Mouse (Mus musculus): ENCODE measurements at regions not wholly inside any gene's neighbourhood (a gene's known extent, or its start where the extent isn't known, plus 50 kb on each side); places are given as distances from the start of the nearest gene placed in this dataset.

- peak; percentile 16 for DNase-seq (ENCODE audit: low spot score)
- H3K27ac ChIP-seq (ENCODE audit: low read length): no peak overlapping the region
- no peak overlapping the region for H3K9ac ChIP-seq (replicated peaks; ENCODE audit: low read depth)
- TF ChIP-seq EP300 (IDR thresholded peaks at IDR 0.05): 0 out of 2 replicates have a peak, but pooled peaks have one; percentile 17
- no peak for TF ChIP-seq CTCF (IDR thresholded peaks at IDR 0.05)
- H3K4me1 ChIP-seq (ENCODE audit: insufficient read depth, low read depth, low read length): no peaks in the 10 kb centered on the region; the same call in 1 of the 2 replicates
- no peaks in the 10 kb centered on the region for H3K27me3 ChIP-seq (replicated peaks; ENCODE audit: insufficient read depth, low read length)
- H3K9me3 ChIP-seq (ENCODE audit: low read length): no peaks in the 10 kb centered on the region
- no peak overlapping the region for H3K4me3 ChIP-seq (ENCODE audit: low read depth, low read length)
- WGBS: 9% methylated on average over 4 of the region's 4 CpGs
- no peak overlapping the region for H3K4me2 ChIP-seq (replicated peaks; ENCODE audit: low read depth, low read length)
- ATAC-seq: no peak
- H3K36me3 ChIP-seq (ENCODE audit: insufficient read depth, low read length): no peaks in the 10 kb centered on the region
Measured at GRCm38 (mm10) chr13:42526163-42526562, 154.3 kb upstream of the Phactr1 start.

- peak; percentile 58 for DNase-seq (ENCODE audit: low spot score)
- Histone ChIP-seq H3K4me1 (ENCODE audit: insufficient read depth, low read depth, low read length) (no peaks in the 10 kb centered on the region; the same call in 1 of the 2 replicates), H3K4me2 (replicated peaks; ENCODE audit: low read depth, low read length) (no peak overlapping the region), H3K36me3 (ENCODE audit: insufficient read depth, low read length) (no peaks in the 10 kb centered on the region), H3K4me3 (ENCODE audit: low read depth, low read length) (no peak overlapping the region), H3K27ac (ENCODE audit: low read length) (no peak overlapping the region), H3K27me3 (replicated peaks; ENCODE audit: insufficient read depth, low read length) (no peaks in the 10 kb centered on the region), H3K9ac (replicated peaks; ENCODE audit: low read depth) (no peak overlapping the region), H3K9me3 (ENCODE audit: low read length) (no peaks in the 10 kb centered on the region)
- WGBS: 10% methylated on average over 8 of the region's 8 CpGs
- TF ChIP-seq EP300 (IDR thresholded peaks at IDR 0.05) (peak; percentile 43; the same call in 1 of the 2 replicates), CTCF (IDR thresholded peaks at IDR 0.05) (no peak)
- ATAC-seq: peak; percentile 77
Measured at GRCm38 (mm10) chr13:42526966-42527365, 153.5 kb upstream of the Phactr1 start.

GRCm38 (mm10) chr13:42528169-42528568 lies 152.3 kb upstream of the Phactr1 start:
- no peaks in the 10 kb centered on the region; the same call in 1 of the 2 replicates for H3K4me1 ChIP-seq (ENCODE audit: insufficient read depth, low read depth, low read length)
- TF ChIP-seq CTCF (IDR thresholded peaks at IDR 0.05) (no peak), EP300 (IDR thresholded peaks at IDR 0.05) (no peak)
- H3K9ac ChIP-seq (replicated peaks; ENCODE audit: low read depth): no peak overlapping the region
- ATAC-seq (no peak), DNase-seq (ENCODE audit: low spot score) (no peak)
- no peak overlapping the region for H3K4me2 ChIP-seq (replicated peaks; ENCODE audit: low read depth, low read length)
- no peak overlapping the region for H3K27ac ChIP-seq (ENCODE audit: low read length)
- no peak overlapping the region for H3K4me3 ChIP-seq (ENCODE audit: low read depth, low read length)
- no peaks in the 10 kb centered on the region for H3K9me3 ChIP-seq (ENCODE audit: low read length)
- H3K36me3 ChIP-seq (ENCODE audit: insufficient read depth, low read length): no peaks in the 10 kb centered on the region
- no peaks in the 10 kb centered on the region for H3K27me3 ChIP-seq (replicated peaks; ENCODE audit: insufficient read depth, low read length)
- 83% methylated on average over 2 of the region's 2 CpGs for WGBS

- no peak overlapping the region for H3K9ac ChIP-seq (replicated peaks; ENCODE audit: low read depth)
- DNase-seq (ENCODE audit: low spot score) (no peak), ATAC-seq (no peak)
- no peak overlapping the region for H3K27ac ChIP-seq (ENCODE audit: low read length)
- H3K36me3 ChIP-seq (ENCODE audit: insufficient read depth, low read length): no peaks in the 10 kb centered on the region
- H3K4me3 ChIP-seq (ENCODE audit: low read depth, low read length): no peak overlapping the region
- peaks cover 3% of the 10 kb centered on the region; the same call in 1 of the 2 replicates for H3K9me3 ChIP-seq (ENCODE audit: low read length)
- TF ChIP-seq EP300 (IDR thresholded peaks at IDR 0.05) (no peak), CTCF (IDR thresholded peaks at IDR 0.05) (no peak)
- no peaks in the 10 kb centered on the region for H3K27me3 ChIP-seq (replicated peaks; ENCODE audit: insufficient read depth, low read length)
- H3K4me2 ChIP-seq (replicated peaks; ENCODE audit: low read depth, low read length): no peak overlapping the region
- no peaks in the 10 kb centered on the region for H3K4me1 ChIP-seq (ENCODE audit: insufficient read depth, low read depth, low read length)
- 61% methylated on average over 7 of the region's 7 CpGs for WGBS
Measured at GRCm38 (mm10) chr13:42536501-42537210, 143.8 kb upstream of the Phactr1 start.

GRCm38 (mm10) chr13:42538046-42538445 lies 142.4 kb upstream of the Phactr1 start:
- Histone ChIP-seq H3K27me3 (replicated peaks; ENCODE audit: insufficient read depth, low read length) (no peaks in the 10 kb centered on the region), H3K4me1 (ENCODE audit: insufficient read depth, low read depth, low read length) (no peaks in the 10 kb centered on the region), H3K9ac (replicated peaks; ENCODE audit: low read depth) (no peak overlapping the region), H3K9me3 (ENCODE audit: low read length) (peaks cover 3% of the 10 kb centered on the region; the same call in 1 of the 2 replicates), H3K4me3 (ENCODE audit: low read depth, low read length) (no peak overlapping the region), H3K36me3 (ENCODE audit: insufficient read depth, low read length) (no peaks in the 10 kb centered on the region), H3K4me2 (replicated peaks; ENCODE audit: low read depth, low read length) (no peak overlapping the region), H3K27ac (ENCODE audit: low read length) (no peak overlapping the region)
- TF ChIP-seq EP300 (IDR thresholded peaks at IDR 0.05): no peak
- no peak for TF ChIP-seq CTCF (IDR thresholded peaks at IDR 0.05)
- DNase-seq (ENCODE audit: low spot score) (no peak), ATAC-seq (no peak)
- 63% methylated on average over 2 of the region's 2 CpGs for WGBS

GRCm38 (mm10) chr13:42544536-42545094 lies 135.8 kb upstream of the Phactr1 start:
- WGBS: 55% methylated on average over 4 of the region's 4 CpGs
- no peak for ATAC-seq

More at GRCm38 (mm10) chr13:42544536-42545094, 135.8 kb upstream of the Phactr1 start:
- Histone ChIP-seq H3K4me2 (replicated peaks; ENCODE audit: low read depth, low read length) (no peak overlapping the region), H3K4me1 (ENCODE audit: insufficient read depth, low read depth, low read length) (no peaks in the 10 kb centered on the region), H3K27ac (ENCODE audit: low read length) (no peak overlapping the region), H3K9me3 (ENCODE audit: low read length) (peaks cover 3% of the 10 kb centered on the region; the same call in 1 of the 2 replicates), H3K27me3 (replicated peaks; ENCODE audit: insufficient read depth, low read length) (no peaks in the 10 kb centered on the region), H3K4me3 (ENCODE audit: low read depth, low read length) (no peak overlapping the region), H3K36me3 (ENCODE audit: insufficient read depth, low read length) (no peaks in the 10 kb centered on the region), H3K9ac (replicated peaks; ENCODE audit: low read depth) (no peak overlapping the region)
- no peak for DNase-seq (ENCODE audit: low spot score)
- no peak for TF ChIP-seq CTCF (IDR thresholded peaks at IDR 0.05)
- no peak for TF ChIP-seq EP300 (IDR thresholded peaks at IDR 0.05)
